Mouse (Mus musculus): ENCODE data around the gene Fam71b. TPM values are rescaled to one million over a fixed set of nuclear protein-coding genes. Genes with fewer than 3 reads are reported as not detected.

Gene Fam71b
- total and polyA plus RNA-seq, 3 experiments = not detected

GRCm38 (mm10) chr11:46375015-46375414, 21.3 kb upstream of the Fam71b start:
- Histone ChIP-seq H3K27ac (ENCODE audit: control insufficient read depth, low read depth, low read length) (no peak overlapping the region), H3K4me3 (ENCODE audit: control insufficient read depth in 1 of 2, insufficient read depth in 1 of 2, low read depth in 2 of 2, low read length in 2 of 2) (no peak overlapping the region), H3K4me1 (ENCODE audit: control insufficient read depth in 1 of 2, insufficient read depth in 2 of 2, low read length in 2 of 2) (no peaks in the 10 kb centered on the region), H3K27me3 (ENCODE audit: control insufficient read depth in 1 of 2, insufficient read depth in 2 of 2, low read length in 2 of 2) (peaks cover 5 to 7% of the 10 kb centered on the region in 2 experiments), H3K9me3 (replicated peaks; ENCODE audit: insufficient read depth, low read length) (no peaks in the 10 kb centered on the region), H3K36me3 (ENCODE audit: control insufficient read depth in 1 of 2, insufficient read depth in 2 of 2, low read length in 2 of 2) (no peaks in the 10 kb centered on the region), H3K9ac (ENCODE audit: control insufficient read depth, low read depth, low read length, poor library complexity, severe bottlenecking) (no peak overlapping the region), H3K79me2 (ENCODE audit: control insufficient read depth, insufficient read depth, low read length, poor library complexity) (no peaks in the 10 kb centered on the region)
- no peak for DNase-seq (ENCODE audit: low read depth, low spot score)
- TF ChIP-seq ZKSCAN1 (IDR thresholded peaks at IDR 0.05; ENCODE audit: low read depth, low read length) (no peak), KAT2A (conservative IDR thresholded peaks at IDR 0.05; ENCODE audit: low read depth, low read length) (no peak), USF1 (IDR thresholded peaks at IDR 0.05; ENCODE audit: low read depth, low read length) (no peak), EP300 (IDR thresholded peaks at IDR 0.05; ENCODE audit: low read depth in 1 of 2, low read length in 2 of 2) (no peak), POLR2AphosphoS5 (IDR thresholded peaks at IDR 0.05; ENCODE audit: borderline replicate concordance, low read depth, low read length) (no peak), GABPA (IDR thresholded peaks at IDR 0.05; ENCODE audit: low read depth, low read length) (no peak), ETS1 (IDR thresholded peaks at IDR 0.05; ENCODE audit: low read depth, low read length) (no peak), ZMIZ1 (IDR thresholded peaks at IDR 0.05; ENCODE audit: low read depth, low read length) (no peak), USF2 (IDR thresholded peaks at IDR 0.05; ENCODE audit: borderline replicate concordance in 1 of 2, insufficient read depth in 1 of 2, low read depth in 1 of 2, low read length in 2 of 2) (no peak), CHD2 (IDR thresholded peaks at IDR 0.05; ENCODE audit: low read length) (no peak), POLR2AphosphoS2 (IDR thresholded peaks at IDR 0.05; ENCODE audit: low read length) (no peak), TCF12 (IDR thresholded peaks at IDR 0.05; ENCODE audit: low read depth, low read length) (no peak), TAL1 (IDR thresholded peaks at IDR 0.05; ENCODE audit: low read length) (no peak), MYC (IDR thresholded peaks at IDR 0.05; ENCODE audit: low read depth, low read length) (no peak), SIN3A (IDR thresholded peaks at IDR 0.05; ENCODE audit: low read length) (no peak), CTCF (IDR thresholded peaks at IDR 0.05 in 2 of 3, conservative IDR thresholded peaks at IDR 0.05 in 1 of 3; ENCODE audit: control insufficient read depth in 1 of 3, insufficient read depth in 1 of 3, low read depth in 2 of 3, low read length in 3 of 3, poor library complexity in 1 of 3, severe bottlenecking in 1 of 3) (no peak), UBTF (IDR thresholded peaks at IDR 0.05; ENCODE audit: borderline replicate concordance, insufficient read depth, low read depth, low read length) (no peak), ELF1 (IDR thresholded peaks at IDR 0.05; ENCODE audit: low read depth, low read length) (no peak), NELFE (IDR thresholded peaks at IDR 0.05; ENCODE audit: low read depth, low read length) (no peak)

- Histone ChIP-seq H3K79me2 (ENCODE audit: control insufficient read depth, insufficient read depth, low read length, poor library complexity) (no peaks in the 10 kb centered on the region), H3K27me3 (ENCODE audit: control insufficient read depth in 1 of 2, insufficient read depth in 2 of 2, low read length in 2 of 2) (peaks cover 5% of the 10 kb centered on the region in 2 experiments), H3K36me3 (ENCODE audit: control insufficient read depth in 1 of 2, insufficient read depth in 2 of 2, low read length in 2 of 2) (no peaks in the 10 kb centered on the region), H3K9me3 (replicated peaks; ENCODE audit: insufficient read depth, low read length) (no peaks in the 10 kb centered on the region), H3K4me3 (ENCODE audit: control insufficient read depth in 1 of 2, insufficient read depth in 1 of 2, low read depth in 2 of 2, low read length in 2 of 2) (no peak overlapping the region), H3K4me1 (ENCODE audit: control insufficient read depth in 1 of 2, insufficient read depth in 2 of 2, low read length in 2 of 2) (no peaks in the 10 kb centered on the region), H3K27ac (ENCODE audit: control insufficient read depth, low read depth, low read length) (no peak overlapping the region), H3K9ac (ENCODE audit: control insufficient read depth, low read depth, low read length, poor library complexity, severe bottlenecking) (no peak overlapping the region)
- TF ChIP-seq RAD21 (IDR thresholded peaks at IDR 0.05; ENCODE audit: low read depth, low read length) = no peak
- TF ChIP-seq KAT2A (conservative IDR thresholded peaks at IDR 0.05; ENCODE audit: low read depth, low read length) = no peak
- no peak for TF ChIP-seq NRF1 (IDR thresholded peaks at IDR 0.05; ENCODE audit: insufficient read depth, low read depth, low read length, poor library complexity, severe bottlenecking)
- TF ChIP-seq MXI1 (IDR thresholded peaks at IDR 0.05; ENCODE audit: low read depth, low read length) = no peak
- TF ChIP-seq ELF1 (IDR thresholded peaks at IDR 0.05; ENCODE audit: low read depth, low read length) = no peak
- TF ChIP-seq USF2 (IDR thresholded peaks at IDR 0.05; ENCODE audit: borderline replicate concordance in 1 of 2, insufficient read depth in 1 of 2, low read depth in 1 of 2, low read length in 2 of 2) = no peak
- TF ChIP-seq ETS1 (IDR thresholded peaks at IDR 0.05; ENCODE audit: low read depth, low read length) = no peak
- TF ChIP-seq MAX (IDR thresholded peaks at IDR 0.05; ENCODE audit: low read length) = no peak
- TF ChIP-seq MYC (IDR thresholded peaks at IDR 0.05; ENCODE audit: low read depth, low read length) = no peak
- no peak for TF ChIP-seq E2F4 (IDR thresholded peaks at IDR 0.05; ENCODE audit: borderline replicate concordance, low read depth, low read length)
- DNase-seq (ENCODE audit: low read depth, low spot score) = no peak
These were observed 19.0 kb upstream of the Fam71b start for GRCm38 (mm10) chr11:46377316-46377715.
